Mouse (Mus musculus) ES-Bruce4 (cell line): ENCODE results near the gene Tgfb1. TPM values are rescaled to one million over a fixed set of nuclear protein-coding genes. Genes with fewer than 3 reads are reported as not detected.

Source experiments
- H3K27ac ChIP-seq: 2 replicates; pipeline ENCODE4 v1.5.1; 2012; ENCODE audit warnings: low read length, inconsistent platforms; ENCODE audit not compliant: insufficient read depth
- H3K27me3 ChIP-seq: 2 replicates; pipeline ENCODE4 v1.6.1; 2012; ENCODE audit warnings: mild to moderate bottlenecking, low read length, inconsistent platforms; ENCODE audit not compliant: control insufficient read depth, poor library complexity, insufficient read depth, severe bottlenecking
- H3K36me3 ChIP-seq: 2 replicates; pipeline ENCODE4 v1.6.1; 2012; ENCODE audit warnings: inconsistent platforms, mild to moderate bottlenecking, low read length, moderate library complexity; ENCODE audit not compliant: control insufficient read depth, poor library complexity, insufficient read depth, severe bottlenecking
- H3K4me1 ChIP-seq: one replicate; pipeline ENCODE4 v1.8.1; 2011; ENCODE audit warnings: low read length; ENCODE audit not compliant: control insufficient read depth, insufficient read depth
- H3K4me3 ChIP-seq: 2 replicates; pipeline ENCODE4 v1.5.1; 2011; ENCODE audit warnings: low read depth, mild to moderate bottlenecking, low read length
- H3K9ac ChIP-seq: 2 replicates; pipeline ENCODE4 v1.6.1; 2012; ENCODE audit warnings: low read depth, mild to moderate bottlenecking, inconsistent platforms; ENCODE audit not compliant: poor library complexity, severe bottlenecking
- H3K9me3 ChIP-seq: replicated peaks from 2 replicates; pipeline ENCODE4 v1.6.1; 2012; ENCODE audit warnings: mild to moderate bottlenecking, low read length, inconsistent platforms; ENCODE audit not compliant: control insufficient read depth, poor library complexity, insufficient read depth, severe bottlenecking
- CTCF ChIP-seq: IDR thresholded peaks from one replicate; pipeline ENCODE4 v1.8.1; 2011; ENCODE audit warnings: low read depth, low read length
- EP300 ChIP-seq: IDR thresholded peaks from 2 replicates; pipeline ENCODE4 v1.6.1; 2011; ENCODE audit warnings: low read depth, low read length; ENCODE audit not compliant: insufficient read depth
- POLR2A ChIP-seq: IDR thresholded peaks from one replicate; pipeline ENCODE4 v1.8.1; 2011; ENCODE audit warnings: low read length; ENCODE audit not compliant: insufficient read depth
- polyA plus RNA-seq: library from polyadenylated mRNA; stranded (reverse); fragments of >200 nt; gene quantifications from 2 replicates; pipeline ENCODE4 v1.2.4, GENCODE M21; 2011; ENCODE audit warnings: low read depth; ENCODE audit not compliant: missing spikeins, insufficient read depth, insufficient read length

Tgfb1 gene
- polyA plus RNA-seq, 1 experiment = 25.6 TPM

DNA sequence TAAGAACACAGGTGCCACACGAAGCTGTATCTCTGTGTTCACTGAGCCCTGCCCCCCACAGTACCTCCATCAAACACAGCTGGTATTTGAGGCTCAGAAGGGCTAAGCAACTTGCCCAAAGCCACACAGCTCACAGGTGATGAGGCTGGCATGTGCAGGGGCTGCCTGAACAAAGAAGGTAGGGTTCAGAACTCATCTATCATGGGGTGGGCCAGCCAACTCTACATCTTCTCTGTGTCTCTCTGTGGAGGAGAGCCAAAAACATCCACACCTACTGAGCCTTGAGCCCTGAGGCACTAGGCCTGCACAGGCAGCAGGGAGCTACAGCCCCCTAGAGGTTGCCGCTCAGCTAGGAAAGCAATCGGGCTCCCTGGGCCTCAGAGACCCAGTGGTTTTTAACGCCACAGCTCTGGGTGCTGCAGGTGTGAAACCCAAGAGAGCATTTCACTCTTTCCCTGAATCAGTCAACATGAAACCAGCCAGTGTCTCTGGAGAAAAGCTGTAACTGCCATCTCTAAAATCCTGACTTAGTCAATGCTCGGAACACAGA lies 39.2 kb upstream of the Tgfb1 start:
- no peaks in the 10 kb centered on the region for H3K9me3 ChIP-seq
- peaks cover 2% of the 10 kb centered on the region for H3K4me1 ChIP-seq
- H3K36me3 ChIP-seq = no peaks in the 10 kb centered on the region
- H3K27ac ChIP-seq = no peak overlapping the region
- peak; percentile 62 for TF ChIP-seq CTCF
- no peak for TF ChIP-seq EP300
- H3K4me3 ChIP-seq = no peak overlapping the region
- H3K9ac ChIP-seq = no peak overlapping the region
- H3K27me3 ChIP-seq = no peaks in the 10 kb centered on the region

DNA sequence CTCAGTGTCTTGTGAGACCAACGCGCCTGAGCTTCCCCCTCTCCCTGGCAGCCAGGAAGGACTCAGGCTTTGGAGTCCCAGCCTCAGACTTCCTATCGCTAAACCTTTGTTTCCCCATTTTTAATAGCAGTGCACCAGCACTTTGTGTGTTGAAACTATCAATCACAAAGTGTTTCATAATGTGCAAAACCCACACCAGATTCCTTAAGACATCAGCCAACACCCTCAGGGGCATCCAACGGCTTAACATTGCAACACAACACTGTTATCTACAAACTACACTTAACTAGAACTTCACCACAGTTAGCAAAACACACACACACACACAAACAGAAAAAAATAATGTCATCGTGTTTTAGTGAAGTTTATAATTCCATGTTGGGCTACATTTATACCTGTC lies 37.0 kb upstream of the Tgfb1 start:
- no peak for TF ChIP-seq EP300
- TF ChIP-seq CTCF = no peak
- TF ChIP-seq POLR2A = no peak

DNA sequence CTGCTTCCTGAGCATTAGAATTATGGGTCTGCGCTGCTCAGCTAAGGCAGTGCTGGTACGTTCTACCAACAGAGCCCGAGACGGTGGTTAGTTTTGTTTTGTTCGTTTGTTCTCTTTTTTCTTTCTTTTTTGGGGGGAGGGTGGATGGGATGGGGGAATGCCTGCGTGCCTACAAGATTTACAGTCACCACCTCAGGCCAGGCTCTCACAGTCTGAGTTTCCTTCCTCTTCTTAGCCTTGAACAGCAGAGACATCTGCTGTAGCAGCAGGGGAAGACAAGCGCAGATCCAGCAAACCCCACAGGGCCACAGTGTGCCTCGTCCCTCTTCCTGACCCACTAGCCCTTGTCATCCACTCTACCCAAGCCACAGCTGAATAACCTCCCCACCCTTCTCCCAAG lies 35.5 kb upstream of the Tgfb1 start:
- Histone ChIP-seq H3K4me1 (no peaks in the 10 kb centered on the region), H3K4me3 (no peak overlapping the region), H3K27me3 (no peaks in the 10 kb centered on the region), H3K9ac (no peak overlapping the region), H3K9me3 (no peaks in the 10 kb centered on the region), H3K36me3 (no peaks in the 10 kb centered on the region), H3K27ac (no peak overlapping the region)
- no peak for TF ChIP-seq POLR2A
- no peak for TF ChIP-seq EP300
- no peak for TF ChIP-seq CTCF

More for the DNA sequence above, 37.0 kb upstream of the Tgfb1 start:
- Histone ChIP-seq H3K36me3 (no peaks in the 10 kb centered on the region), H3K9ac (no peak overlapping the region), H3K4me3 (no peak overlapping the region), H3K9me3 (no peaks in the 10 kb centered on the region), H3K27ac (no peak overlapping the region), H3K4me1 (no peaks in the 10 kb centered on the region), H3K27me3 (no peaks in the 10 kb centered on the region)

DNA sequence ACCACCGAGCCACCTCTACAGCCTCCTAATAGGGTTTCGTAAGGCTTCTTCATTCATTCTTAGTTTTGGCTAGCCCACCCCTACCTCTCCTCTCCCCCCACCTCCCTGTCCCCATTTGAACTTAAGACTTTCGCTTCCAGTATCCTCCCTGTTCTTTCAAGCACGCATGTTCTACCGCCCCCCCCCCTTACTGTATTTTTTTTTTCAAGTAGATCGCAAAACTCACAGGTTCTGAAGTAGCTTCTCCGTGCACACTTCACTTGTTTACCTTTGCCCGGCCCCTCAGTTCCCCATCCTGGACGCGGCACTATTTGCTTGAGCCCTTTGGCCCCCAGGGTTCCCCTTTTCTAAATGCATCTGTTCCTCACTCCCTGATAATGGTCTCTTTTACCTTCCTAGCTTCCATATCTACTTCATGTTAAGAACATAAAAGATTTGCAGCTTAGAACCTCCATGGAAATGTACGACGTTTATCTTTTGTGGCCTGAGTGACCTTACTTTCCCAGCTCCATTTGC lies 34.5 kb upstream of the Tgfb1 start:
- H3K9me3 ChIP-seq = no peaks in the 10 kb centered on the region
- H3K4me1 ChIP-seq = no peaks in the 10 kb centered on the region
- no peaks in the 10 kb centered on the region for H3K36me3 ChIP-seq
- TF ChIP-seq POLR2A = no peak
- no peak for TF ChIP-seq EP300
- TF ChIP-seq CTCF = no peak
- H3K9ac ChIP-seq = no peak overlapping the region
- no peaks in the 10 kb centered on the region for H3K27me3 ChIP-seq
- H3K27ac ChIP-seq = no peak overlapping the region
- no peak overlapping the region for H3K4me3 ChIP-seq

- Histone ChIP-seq H3K36me3 (no peaks in the 10 kb centered on the region; the same call in 1 of the 2 replicates), H3K9ac (peak overlapping the region; percentile 21; the same call in 1 of the 2 replicates), H3K4me3 (no peak overlapping the region), H3K27ac (peak overlapping the region; percentile 70), H3K27me3 (no peaks in the 10 kb centered on the region), H3K9me3 (no peaks in the 10 kb centered on the region), H3K4me1 (no peaks in the 10 kb centered on the region)
- TF ChIP-seq POLR2A (no peak), EP300 (no peak), CTCF (no peak)
Measured at GRCm38 (mm10) chr7:25655601-25656428, 31.0 kb upstream of the Tgfb1 start.

DNA sequence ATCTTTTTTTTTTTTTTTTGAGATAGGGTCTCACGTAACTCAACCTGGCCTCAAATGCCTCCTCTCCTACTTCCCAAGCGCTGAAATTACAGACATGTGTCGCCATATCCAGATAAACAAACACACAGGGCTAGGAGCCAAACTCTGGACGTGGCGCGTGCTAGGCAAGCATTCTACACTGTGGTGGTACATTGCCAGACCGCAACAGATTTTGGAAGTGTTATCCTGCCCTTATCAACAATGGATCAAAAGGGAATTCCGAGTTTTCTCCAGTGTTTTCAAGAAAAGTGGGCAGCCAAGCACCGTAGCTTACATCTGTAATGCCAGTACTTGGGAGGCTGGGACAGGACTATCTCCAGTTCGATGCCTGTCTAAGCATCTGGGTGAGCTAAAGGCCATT lies 29.0 kb upstream of the Tgfb1 start:
- Histone ChIP-seq H3K4me1 (no peaks in the 10 kb centered on the region), H3K9me3 (no peaks in the 10 kb centered on the region), H3K9ac (peak overlapping the region; percentile 65; the same call in 1 of the 2 replicates), H3K36me3 (peaks cover 14% of the 10 kb centered on the region), H3K27me3 (no peaks in the 10 kb centered on the region), H3K27ac (no peak overlapping the region), H3K4me3 (peak overlapping the region; percentile 81)
- TF ChIP-seq POLR2A (no peak), EP300 (no peak), CTCF (no peak)
